ENCODE assay signal across 11 mouse cellular contexts in the genomic region with DNA sequence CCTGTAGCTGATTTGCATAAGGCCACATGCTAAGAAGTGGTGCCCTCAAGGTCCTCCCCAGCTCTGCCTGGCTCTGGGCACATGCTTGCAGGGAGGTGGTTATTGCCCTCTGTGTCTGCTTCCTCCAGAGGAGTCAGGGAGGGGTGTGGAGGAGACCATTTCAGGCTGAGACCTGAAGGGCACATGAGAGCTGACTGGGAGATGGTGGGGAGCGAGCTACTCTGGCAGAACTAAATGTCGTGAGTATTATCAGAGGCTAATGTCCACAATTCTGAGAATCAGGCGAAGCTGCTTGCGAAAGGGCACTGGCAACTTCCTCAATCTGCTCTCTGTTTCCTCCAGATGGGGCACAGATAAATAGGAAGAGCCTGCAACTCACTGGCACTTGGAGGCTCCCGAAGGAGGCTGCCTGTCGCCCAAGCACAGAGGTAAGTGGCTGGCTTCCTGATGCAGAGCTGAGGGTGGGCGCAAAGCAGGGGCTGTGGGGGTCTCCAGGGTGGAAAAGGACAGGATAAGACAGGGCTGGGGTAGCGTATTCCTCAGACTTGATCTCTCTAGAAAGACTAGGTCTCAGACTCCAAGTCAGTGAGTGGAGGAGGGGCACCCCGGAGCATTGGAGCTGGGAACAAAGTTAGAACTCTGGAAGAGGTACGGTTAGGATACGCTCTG. TPM values are rescaled to one million over a fixed set of nuclear protein-coding genes. Genes with fewer than 3 reads are reported as not detected.
A peak's percentile ranks its signal among the peaks of the same experiment; 100 is the strongest.
DNase-seq lines count a peak whose midpoint lies in the region; ATAC-seq lines count a peak whose summit lies in the region.
"Had no signal": no experiment of that assay in that cellular context is flagged by ENCODE, and none has a peak within 500 bp of the region (broad histone marks: within the 10 kb centered on the region; RNA-seq: fewer than 3 reads in every experiment).

A gene (plus strand): TSS at position 82 of the 669 bp plus-strand sequence.

- peak within 1 kb of the TSS; percentile 9 for H3K4me3 ChIP-seq in stomach, embryonic 16.5 days (replicated peaks; ENCODE audit: low read length)
- H3K4me3 ChIP-seq in forebrain, embryonic 15.5 days = no peak within 1 kb of the TSS
- H3K4me3 ChIP-seq: limb, embryonic 13.5 days had no signal

- H3K9me3 ChIP-seq in stomach, embryonic 16.5 days (replicated peaks; ENCODE audit: control insufficient read depth, low read length) = no peaks in the 10 kb centered on the region
- H3K9me3 ChIP-seq in forebrain, embryonic 15.5 days = no peaks in the 10 kb centered on the region
- H3K9me3 ChIP-seq: limb, embryonic 13.5 days had no signal

- H3K36me3 ChIP-seq in stomach, embryonic 16.5 days (ENCODE audit: control insufficient read depth, insufficient read depth, low read length) = no peaks in the 10 kb centered on the region
- H3K36me3 ChIP-seq in forebrain, embryonic 15.5 days = no peaks in the 10 kb centered on the region
- H3K36me3 ChIP-seq: limb, embryonic 13.5 days had no signal

- H3K4me2 ChIP-seq in stomach, embryonic 16.5 days (ENCODE audit: low read depth, low read length) = no peak within 1 kb of the TSS
- H3K4me2 ChIP-seq in forebrain, embryonic 15.5 days (replicated peaks) = no peak within 1 kb of the TSS
- H3K4me2 ChIP-seq: limb, embryonic 13.5 days had no signal

- 68% methylated on average over 11 of the region's 11 CpGs for WGBS in stomach, embryonic 16.5 days
- WGBS in forebrain, embryonic 15.5 days = 87% methylated on average over 11 of the region's 11 CpGs

- ATAC-seq in granulocyte monocyte progenitor cell, adult 5-6 weeks (replicated peaks; ENCODE audit: poor library complexity, severe bottlenecking) = peak; percentile 82
- ATAC-seq in stomach, embryonic 16.5 days (ENCODE audit: insufficient read depth, low FRiP score) = no peak
- ATAC-seq in forebrain, embryonic 15.5 days (replicated peaks) = no peak
- ATAC-seq: forebrain, embryonic 16.5 days had no signal

- no peak within 1 kb of the TSS for H3K9ac ChIP-seq in stomach, embryonic 16.5 days (ENCODE audit: low read length)
- H3K9ac ChIP-seq in forebrain, embryonic 15.5 days (replicated peaks) = no peak within 1 kb of the TSS
- H3K9ac ChIP-seq: limb, embryonic 13.5 days had no signal

- no peak within 1 kb of the TSS for H3K27ac ChIP-seq in stomach, embryonic 16.5 days (ENCODE audit: low read length)
- H3K27ac ChIP-seq in forebrain, embryonic 15.5 days (replicated peaks) = no peak within 1 kb of the TSS
- H3K27ac ChIP-seq: limb, embryonic 13.5 days had no signal

- H3K4me1 ChIP-seq in stomach, embryonic 16.5 days (ENCODE audit: control insufficient read depth, insufficient read depth, low read length) = peaks cover 3% of the 10 kb centered on the region; the same call in 1 of the 2 replicates
- no peaks in the 10 kb centered on the region for H3K4me1 ChIP-seq in forebrain, embryonic 15.5 days
- H3K4me1 ChIP-seq: limb, embryonic 13.5 days had no signal

- DNase-seq in layer of hippocampus, adult 9-11 months = peak; percentile 56
- no peak for DNase-seq in layer of hippocampus, postnatal 10 days (ENCODE audit: low spot score in 2 of 2)
- peak; percentile 38 for DNase-seq in lung, postnatal 14 days
- no peak for DNase-seq in gastrocnemius, postnatal 25 days
- no peak for DNase-seq in kidney, postnatal 14 days
- DNase-seq: cerebellum, postnatal 14 days had no signal

- H3K27me3 ChIP-seq in stomach, embryonic 16.5 days (ENCODE audit: control insufficient read depth, insufficient read depth, low read length) = no peaks in the 10 kb centered on the region
- no peaks in the 10 kb centered on the region for H3K27me3 ChIP-seq in forebrain, embryonic 15.5 days
- H3K27me3 ChIP-seq: limb, embryonic 13.5 days had no signal

RNA-seq across cellular contexts. Expression of the gene that starts here (rescaled TPM):
- total RNA-seq in layer of hippocampus, postnatal 10 days (2021) = 1 to 10 TPM; 1.5 to 2.4 TPM
- 90.5 and 114 TPM in 2 replicates for total RNA-seq in granulocyte monocyte progenitor cell, adult 5-6 weeks (2014; fragmentation: Nextera tagmentation)
- 57.3 and 137 TPM in 2 replicates for total RNA-seq in granulocyte monocyte progenitor cell, adult 5-6 weeks (2017)
- polyA plus RNA-seq in stomach, embryonic 16.5 days (2015; fragmentation: Nextera tagmentation; extraction: Ambion mirVana) = 2.4 and 3.4 TPM in 2 replicates
- 0.32 and 0.75 TPM in 2 replicates for polyA plus RNA-seq in forebrain, embryonic 15.5 days (2015; fragmentation: Nextera tagmentation; extraction: Ambion mirVana)
- total RNA-seq in gastrocnemius, postnatal 25 days (2021) = 1 to 10 TPM in 1 of 2 experiments, under 1 TPM in 1; 0.95 to 2.4 TPM

Comparison
In these comparisons a context has a peak if more than half of its experiments do, and no peak if none do; other contexts are left out.
1. RNA of the gene that starts here (total RNA-seq): 57.3 to 137 TPM in granulocyte monocyte progenitor cell, adult 5-6 weeks; 0.95 to 2.4 TPM in gastrocnemius, postnatal 25 days and 1.5 to 2.4 TPM in layer of hippocampus, postnatal 10 days; every median in the first group is over 10 times any median in the second.
2. DNase-seq: peak in layer of hippocampus, adult 9-11 months (single experiment) and lung, postnatal 14 days (single experiment); none in layer of hippocampus, postnatal 10 days (0 of 2), gastrocnemius, postnatal 25 days (single experiment) and kidney, postnatal 14 days (single experiment).